Mouse (Mus musculus): ENCODE data around the gene 1700109H08Rik.

DNA sequence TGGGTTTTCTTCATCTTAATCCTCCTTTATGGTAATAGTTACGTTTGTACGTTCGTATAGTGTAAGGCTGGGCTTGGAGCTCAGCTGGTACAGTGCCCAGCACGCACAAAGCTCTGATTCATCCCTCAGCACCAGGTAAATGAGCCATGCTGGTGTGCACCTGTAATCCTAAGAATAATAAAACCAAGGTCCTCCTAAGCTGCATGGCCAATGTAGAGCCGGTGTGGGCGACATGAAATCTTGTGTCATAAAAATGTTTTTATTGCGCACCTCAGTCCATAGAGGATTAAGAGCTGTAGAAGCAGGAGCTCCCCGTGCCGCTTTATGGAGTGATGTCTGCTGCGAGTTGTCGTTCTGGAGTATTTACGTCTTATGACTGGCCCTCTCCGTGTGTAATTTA lies 61.9 kb downstream of the 1700109H08Rik start:
- no peak for TF ChIP-seq CTCF (IDR thresholded peaks at IDR 0.05; ENCODE audit: borderline replicate concordance, extremely low read depth, insufficient read depth, insufficient read length)
- TF ChIP-seq POLR2A (IDR thresholded peaks at IDR 0.05; ENCODE audit: borderline replicate concordance, extremely low read depth, insufficient read depth, insufficient read length, poor library complexity, severe bottlenecking): no peak

All from brain, embryonic 14.5 days (tissue).